Mouse (Mus musculus): ENCODE results near the gene Rps6kb1. TPM values are rescaled to one million over a fixed set of nuclear protein-coding genes. Genes with fewer than 3 reads are reported as not detected.

Gene Rps6kb1
- total RNA-seq, 2 experiments from 2014 or later: 19.6 to 20.1 TPM

DNA sequence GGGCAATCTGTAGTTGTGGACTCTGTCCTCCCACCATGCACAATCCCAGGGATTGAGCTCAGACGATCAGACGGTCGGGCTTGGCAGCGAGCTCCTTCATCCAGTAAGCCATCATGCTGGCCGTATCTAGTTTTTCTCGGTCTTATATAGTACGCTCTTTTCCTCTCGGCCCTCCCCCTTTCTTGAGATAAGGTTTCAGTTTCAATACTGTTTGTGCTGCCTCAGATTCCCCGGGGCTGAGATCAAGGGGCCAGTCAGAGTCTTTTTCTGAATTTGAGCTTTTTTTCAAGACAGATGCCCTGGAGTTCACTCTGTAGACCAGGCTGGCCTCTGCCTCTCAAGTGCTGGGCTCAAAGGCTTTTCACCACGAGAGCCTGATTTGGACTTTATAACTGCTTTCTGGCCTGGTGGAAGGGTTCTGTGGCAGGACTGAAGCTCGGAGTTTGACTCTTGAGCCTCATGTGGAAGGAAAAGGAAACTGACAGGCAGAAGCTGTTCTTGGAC lies 36.7 kb upstream of the Rps6kb1 start:
- DNase-seq (ENCODE audit: low spot score): peak; percentile 71

GRCm38 (mm10) chr11:86580319-86581113 lies 35.9 kb upstream of the Rps6kb1 start:
- DNase-seq (ENCODE audit: low spot score): no peak

DNA sequence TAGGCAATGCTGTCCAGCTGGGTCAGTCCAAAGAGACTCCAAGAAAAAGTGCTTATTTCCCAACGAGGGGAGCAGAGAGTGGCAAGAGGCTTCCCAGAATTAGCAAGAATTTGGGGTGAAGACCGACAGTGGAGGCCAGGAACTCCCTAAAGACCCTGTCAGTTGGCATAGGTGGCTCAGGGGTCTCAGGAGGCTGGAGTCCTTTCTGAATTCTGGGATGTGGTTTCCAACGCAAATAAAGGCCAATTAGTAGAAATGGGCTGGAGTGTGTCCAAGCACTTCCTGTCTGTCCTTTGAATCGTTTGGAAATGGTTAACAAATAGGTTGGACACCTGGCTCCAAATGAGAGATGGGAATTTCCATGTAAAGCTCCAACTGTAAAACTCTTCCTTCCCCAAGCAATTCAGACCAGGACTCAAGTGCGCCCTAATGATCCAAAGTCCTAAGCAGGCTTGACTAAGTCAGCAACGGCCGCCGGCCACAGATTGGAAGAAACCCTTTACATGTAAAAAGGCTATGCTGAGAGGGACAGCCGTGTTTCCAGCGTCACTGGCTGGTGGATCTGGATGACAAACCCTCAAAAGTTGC lies 35.2 kb upstream of the Rps6kb1 start:
- no peak for DNase-seq (ENCODE audit: low spot score)

DNA sequence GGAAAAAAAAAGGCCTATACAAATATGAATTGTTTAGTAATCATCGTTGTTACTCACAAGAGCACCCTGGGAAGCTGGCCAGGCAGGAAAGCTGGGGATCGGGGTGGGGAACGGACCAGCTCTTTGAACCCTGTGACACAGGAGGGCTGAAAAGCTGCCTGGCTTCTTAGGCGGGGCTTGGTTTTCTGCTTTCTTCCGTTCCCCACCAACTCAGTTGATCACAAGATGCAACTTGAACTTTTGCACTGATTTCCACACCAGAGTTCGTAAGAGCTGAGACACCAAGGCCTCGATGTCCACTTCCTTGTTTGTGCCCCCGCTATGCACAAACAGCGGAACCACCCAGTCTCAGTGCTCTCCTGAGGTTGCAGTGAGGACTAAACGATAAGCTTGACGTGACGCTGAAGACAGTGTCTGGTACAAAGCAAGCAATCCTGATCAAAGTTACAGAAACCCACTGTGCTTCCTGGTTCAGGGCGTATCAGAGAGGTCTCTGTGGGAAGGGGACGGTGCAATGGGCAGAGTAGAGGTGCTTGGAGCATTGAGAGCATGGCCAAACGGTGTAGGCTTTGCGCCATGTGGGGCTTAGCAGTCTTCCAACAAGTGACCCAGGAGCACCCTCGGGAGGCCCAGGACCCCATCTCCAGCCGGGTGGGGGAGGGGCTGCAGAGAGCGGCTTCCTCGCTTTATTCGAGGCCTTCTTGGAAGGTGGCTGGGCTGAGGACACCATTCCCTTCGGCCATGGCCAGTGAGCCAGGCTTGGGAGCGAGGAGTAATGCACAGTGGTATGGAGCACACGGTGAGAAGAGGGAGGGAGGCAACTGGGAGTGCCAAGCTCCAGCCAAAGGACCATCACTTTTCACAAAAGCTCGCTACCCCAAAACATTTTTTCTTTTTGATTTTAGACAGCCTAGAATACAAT lies 34.5 kb upstream of the Rps6kb1 start:
- DNase-seq (ENCODE audit: low spot score): peak; percentile 55

GRCm38 (mm10) chr11:86578106-86578808 lies 33.7 kb upstream of the Rps6kb1 start:
- no peak for DNase-seq (ENCODE audit: low spot score)

DNA sequence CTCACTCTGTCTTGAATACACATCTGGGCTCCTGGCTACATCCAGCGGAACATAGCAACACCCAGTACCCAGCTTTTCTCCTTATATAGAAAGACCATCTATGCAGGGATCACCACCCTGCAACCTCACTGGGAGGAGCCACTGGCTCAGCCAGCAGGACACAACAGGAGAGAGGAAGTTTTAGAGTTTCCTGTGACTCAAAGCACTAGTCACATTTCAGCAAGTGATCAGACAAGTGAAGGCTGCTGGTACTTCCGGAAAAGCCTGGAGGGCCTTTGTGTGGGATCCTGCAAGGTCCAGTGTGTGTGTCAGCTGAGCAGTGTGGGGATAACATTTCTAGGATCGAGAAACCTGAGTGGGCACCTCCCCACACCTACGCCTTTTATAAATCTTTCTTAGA lies 32.6 kb upstream of the Rps6kb1 start:
- DNase-seq (ENCODE audit: low spot score): no peak

- no peak for DNase-seq (ENCODE audit: low spot score)
Measured at GRCm38 (mm10) chr11:86575632-86576378, 31.2 kb upstream of the Rps6kb1 start.

GRCm38 (mm10) chr11:86574408-86574807 lies 29.8 kb upstream of the Rps6kb1 start:
- DNase-seq (ENCODE audit: low spot score): no peak

GRCm38 (mm10) chr11:86573646-86574231 lies 29.1 kb upstream of the Rps6kb1 start:
- DNase-seq (ENCODE audit: low spot score): peak; percentile 73

DNA sequence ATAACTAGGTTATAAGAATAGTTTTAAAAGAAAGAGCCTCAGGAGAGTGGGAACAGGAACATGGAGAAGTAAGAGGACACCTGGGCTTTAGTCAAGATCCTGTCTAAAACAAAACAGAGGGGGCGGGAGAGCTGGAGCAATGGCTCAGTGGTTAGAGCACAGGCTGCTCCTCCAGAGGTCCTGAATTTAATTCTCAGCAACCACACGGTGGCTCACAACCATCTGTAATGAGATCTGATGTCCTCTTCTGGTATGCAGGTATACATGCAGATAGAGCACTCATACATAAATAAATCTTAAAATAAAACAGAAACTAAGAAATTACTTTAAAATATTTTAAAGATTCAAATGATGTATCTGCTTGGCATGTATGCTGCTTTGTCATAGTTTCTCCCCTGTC lies 28.0 kb upstream of the Rps6kb1 start:
- no peak for DNase-seq (ENCODE audit: low spot score)

GRCm38 (mm10) chr11:86571871-86572270 lies 27.3 kb upstream of the Rps6kb1 start:
- DNase-seq (ENCODE audit: low spot score): no peak

DNA sequence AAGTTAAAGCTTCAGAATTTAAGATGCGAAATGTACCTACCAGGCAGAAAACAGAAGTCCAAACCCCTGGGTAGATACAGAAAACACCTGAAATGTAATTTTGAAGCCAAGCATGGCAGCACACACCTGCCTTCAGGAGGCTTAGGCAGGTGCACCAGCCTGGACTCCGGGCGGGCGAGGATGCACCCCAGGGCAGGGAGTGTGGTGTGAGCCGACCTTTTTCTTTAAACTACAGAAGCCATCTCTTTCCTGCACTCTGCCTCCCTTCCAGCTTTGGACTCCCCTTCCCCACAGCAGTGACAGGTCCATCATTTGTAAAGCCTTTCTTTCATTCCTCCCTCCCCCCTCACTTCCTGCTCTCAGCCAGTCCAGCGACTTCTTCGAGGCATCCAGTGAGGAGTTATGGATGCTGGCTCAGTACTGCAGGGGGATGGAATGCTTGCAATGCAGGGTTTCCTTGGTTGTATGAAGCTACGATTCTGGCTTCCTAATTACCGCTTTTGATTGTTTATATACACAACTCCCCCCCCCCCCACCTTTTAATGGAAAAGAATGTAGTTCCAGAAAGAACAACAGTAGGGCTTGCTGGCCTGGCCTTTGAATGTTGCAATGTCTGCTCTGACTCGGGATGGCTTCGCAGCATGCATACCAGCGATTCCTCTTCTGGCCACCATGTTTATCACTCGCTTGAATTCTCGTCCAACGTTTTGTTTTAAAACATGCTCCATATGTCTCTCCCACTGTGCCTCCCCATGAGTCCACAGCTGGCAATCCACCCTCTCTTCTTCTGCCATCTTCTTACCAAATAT lies 26.6 kb upstream of the Rps6kb1 start:
- DNase-seq (ENCODE audit: low spot score): no peak

- DNase-seq (ENCODE audit: low spot score): no peak
Measured at GRCm38 (mm10) chr11:86570261-86570746, 25.7 kb upstream of the Rps6kb1 start.

DNA sequence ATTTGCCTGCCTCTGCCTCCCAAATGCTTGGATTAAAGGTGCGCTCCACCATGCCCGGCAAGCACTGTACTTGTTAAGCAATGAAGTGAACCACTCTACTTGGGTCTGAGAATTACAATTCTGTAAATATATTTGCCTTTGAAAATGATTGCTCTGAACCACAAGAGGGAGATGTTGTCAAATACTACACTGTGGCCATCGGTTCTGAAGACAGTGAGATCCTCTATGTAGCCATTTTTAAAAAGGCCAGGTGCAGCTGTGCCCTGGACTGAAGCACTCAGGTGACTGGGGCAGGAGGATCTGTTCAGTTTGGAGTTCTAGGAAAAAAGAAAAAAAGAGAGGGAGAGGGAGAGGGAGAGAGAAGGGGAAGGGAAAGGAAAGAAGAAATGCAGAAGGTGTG lies 23.8 kb upstream of the Rps6kb1 start:
- DNase-seq (ENCODE audit: low spot score): no peak

DNA sequence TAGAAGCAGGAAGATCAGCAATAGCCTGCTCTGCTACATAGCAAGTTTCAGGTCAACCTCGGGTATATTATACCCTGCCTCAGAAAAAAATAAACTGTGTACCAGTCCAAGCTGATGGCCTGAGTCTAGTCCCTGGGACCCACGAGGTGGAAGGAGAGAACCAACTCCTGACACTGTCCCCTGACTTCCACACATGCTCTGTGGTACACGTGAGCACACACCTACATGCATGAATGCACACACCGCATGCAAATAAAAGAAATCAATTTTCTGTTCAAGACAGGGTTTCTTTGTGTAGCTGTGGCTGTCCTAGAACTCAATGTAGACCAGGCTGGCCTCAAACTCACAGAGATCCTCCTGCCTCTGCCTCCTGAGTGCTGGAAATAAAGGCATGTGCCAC lies 13.7 kb upstream of the Rps6kb1 start:
- DNase-seq (ENCODE audit: low spot score): no peak

- no peak for DNase-seq (ENCODE audit: low spot score)
Measured at GRCm38 (mm10) chr11:86553525-86553924, 8.9 kb upstream of the Rps6kb1 start.

- no peak for DNase-seq (ENCODE audit: low spot score)
Measured at GRCm38 (mm10) chr11:86547412-86547811, 2.8 kb upstream of the Rps6kb1 start.

DNA sequence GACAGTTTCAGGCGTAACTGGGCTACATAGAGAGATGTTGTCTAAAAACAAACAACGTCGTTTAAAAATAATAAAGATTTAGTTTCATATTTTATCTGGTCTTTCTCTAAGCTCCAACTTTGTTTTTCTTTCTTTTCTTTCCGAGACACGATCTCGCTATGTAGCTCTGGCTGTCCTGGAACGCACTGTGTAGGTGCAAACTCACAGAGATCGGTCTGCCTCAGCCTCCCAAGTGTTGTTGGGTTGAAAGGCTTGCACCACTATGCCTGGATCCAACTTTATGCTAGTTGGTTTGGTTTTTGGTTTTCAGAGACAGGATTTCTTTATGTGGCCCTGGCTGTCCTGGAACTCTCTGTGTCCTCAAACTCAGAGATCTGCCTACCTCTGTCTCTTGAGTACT lies 951 bp upstream of the Rps6kb1 start:
- DNase-seq (ENCODE audit: low spot score): no peak

DNA sequence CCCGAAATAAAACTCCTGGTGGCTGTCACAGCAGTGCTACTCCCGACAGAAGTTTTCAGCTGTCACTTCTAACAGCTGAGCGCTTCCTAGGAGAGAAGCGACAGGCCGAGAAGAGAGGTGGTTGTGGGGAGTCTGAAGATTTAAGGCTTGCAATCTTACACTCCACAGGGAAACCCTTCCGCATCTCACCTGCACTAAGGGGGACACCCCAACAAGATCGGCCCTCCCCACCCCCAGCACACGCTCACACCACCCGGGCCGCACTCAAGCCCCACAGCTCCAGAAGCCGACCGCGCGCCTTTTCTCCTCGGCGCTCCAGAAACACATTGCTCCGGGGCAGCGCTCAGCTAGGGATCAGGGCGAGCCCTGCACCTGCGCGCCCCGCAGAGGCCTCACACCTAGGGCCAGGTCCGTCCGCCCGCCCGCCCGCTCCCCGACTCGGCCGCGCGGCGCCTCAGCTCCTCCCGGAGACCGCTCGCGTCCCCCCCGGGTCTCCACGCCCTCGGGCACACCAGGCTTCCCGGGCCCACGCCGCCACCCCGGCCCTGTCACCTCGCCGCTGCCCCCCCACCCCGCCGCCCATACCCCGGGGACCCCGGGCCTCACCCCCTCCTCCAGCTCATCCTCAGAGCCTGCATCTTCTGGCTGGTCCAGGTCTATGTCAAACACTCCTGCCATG lies 506 bp downstream of the Rps6kb1 start:
- DNase-seq (ENCODE audit: low spot score): no peak
